Mouse (Mus musculus) C2C12 (cell line): ENCODE measurements around the gene Abce1. TPM values are rescaled to one million over a fixed set of nuclear protein-coding genes. Genes with fewer than 3 reads are reported as not detected.

Experiments used
- H3K27me3 ChIP-seq: one replicate; pipeline ENCODE4 v1.6.1; 2011; ENCODE audit not compliant: control insufficient read depth, insufficient read depth, insufficient read length
- H3K36me3 ChIP-seq: one replicate; pipeline ENCODE4 v1.6.1; 2011; ENCODE audit not compliant: control insufficient read depth, insufficient read depth
- H3K4me3 ChIP-seq: one replicate; pipeline ENCODE4 v1.5.1; 2011; ENCODE audit warnings: mild to moderate bottlenecking, control low read depth; ENCODE audit not compliant: poor library complexity, insufficient read depth, severe bottlenecking
- H3K79me2 ChIP-seq: one replicate; pipeline ENCODE4 v1.6.1; 2011; ENCODE audit not compliant: control insufficient read depth, insufficient read depth
- H3K79me3 ChIP-seq: one replicate; pipeline ENCODE4 v1.6.1; 2011; ENCODE audit warnings: low read depth, control low read depth
- H3ac ChIP-seq: one replicate; pipeline ENCODE3; 2011; ENCODE audit warnings: low read depth; ENCODE audit not compliant: control insufficient read depth, insufficient read length
- CEBPB ChIP-seq: IDR thresholded peaks from one replicate; pipeline ENCODE4 v1.6.1; 2011; ENCODE audit warnings: low read depth, mild to moderate bottlenecking, control low read depth, moderate library complexity
- CTCF ChIP-seq: IDR thresholded peaks from one replicate; pipeline ENCODE4 v1.5.1; 2011; ENCODE audit not compliant: control insufficient read depth, insufficient read depth, insufficient read length
- FOSL1 ChIP-seq: IDR thresholded peaks from one replicate; pipeline ENCODE4 v1.8.0; 2011; ENCODE audit warnings: mild to moderate bottlenecking, low read length; ENCODE audit not compliant: poor library complexity, insufficient read depth, severe bottlenecking
- MAX ChIP-seq: IDR thresholded peaks from one replicate; pipeline ENCODE4 v1.6.1; 2011; ENCODE audit warnings: mild to moderate bottlenecking, control low read depth
- MYOD1 ChIP-seq: IDR thresholded peaks from one replicate; pipeline ENCODE4 v1.6.1; 2011; ENCODE audit warnings: low read depth; ENCODE audit not compliant: control insufficient read depth, insufficient read length
- MYOG ChIP-seq: IDR thresholded peaks from one replicate; pipeline ENCODE4 v1.6.1; 2011; ENCODE audit not compliant: control insufficient read depth, insufficient read length; ENCODE audit errors: extremely low read depth
- USF1 ChIP-seq: IDR thresholded peaks from one replicate; pipeline ENCODE4 v1.6.1; 2011; ENCODE audit warnings: low read depth, mild to moderate bottlenecking, control low read depth, moderate library complexity
- polyA plus RNA-seq: library from polyadenylated mRNA; unstranded; fragments of >200 nt; fragmentation: generic; extraction: Trizol; gene quantifications from one replicate; pipeline ENCODE4 v1.2.1, GENCODE M21; 2012; ENCODE audit warnings: missing spikeins

Abce1 gene
- polyA plus RNA-seq, 1 experiment = 34.5 TPM

- TF ChIP-seq MAX (no peak), FOSL1 (no peak), MYOG (no peak), MYOD1 (no peak), CTCF (no peak), CEBPB (no peak), USF1 (no peak)
- Histone ChIP-seq H3K4me3 (no peak overlapping the region), H3ac (no peak overlapping the region), H3K27me3 (no peaks in the 10 kb centered on the region), H3K36me3 (no peaks in the 10 kb centered on the region), H3K79me2 (peaks cover 13% of the 10 kb centered on the region), H3K79me3 (peaks cover 7% of the 10 kb centered on the region)
Observed at GRCm38 (mm10) chr8:79635491-79635890, 76.0 kb downstream of the Abce1 start.

Other genes starting within 250 kb of the Abce1 start
- gene Otud4, start 72.1 kb downstream of the Abce1 start, polyA plus RNA-seq = 12.9 TPM
- gene Anapc10, start 80 bp upstream of the Abce1 start, polyA plus RNA-seq = 9.2 TPM